Mouse (Mus musculus): ENCODE measurements around the gene Ppp1r27.

Gene Ppp1r27

DNA sequence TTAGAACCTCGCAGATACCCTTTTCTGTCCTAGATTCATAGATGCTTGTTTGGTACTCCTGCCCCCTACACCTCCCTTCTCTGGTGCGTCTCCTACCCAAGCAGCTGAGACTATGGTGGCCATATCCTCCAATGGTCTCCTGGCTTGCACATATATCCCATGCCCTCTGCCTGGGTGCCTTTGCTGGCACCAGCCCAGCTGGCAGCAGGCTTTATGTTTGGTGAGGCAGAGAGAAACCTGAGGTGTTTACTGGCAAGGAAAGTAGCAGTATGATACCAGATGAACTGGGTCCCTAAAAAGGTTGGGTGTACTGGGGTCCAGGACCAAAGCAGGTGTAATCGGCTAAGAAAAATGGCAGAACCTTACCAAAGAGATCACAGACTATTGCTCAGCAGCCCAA, 5.0 kb downstream of the Ppp1r27 start:
- DNase-seq (ENCODE audit: low read depth): no peak

DNA sequence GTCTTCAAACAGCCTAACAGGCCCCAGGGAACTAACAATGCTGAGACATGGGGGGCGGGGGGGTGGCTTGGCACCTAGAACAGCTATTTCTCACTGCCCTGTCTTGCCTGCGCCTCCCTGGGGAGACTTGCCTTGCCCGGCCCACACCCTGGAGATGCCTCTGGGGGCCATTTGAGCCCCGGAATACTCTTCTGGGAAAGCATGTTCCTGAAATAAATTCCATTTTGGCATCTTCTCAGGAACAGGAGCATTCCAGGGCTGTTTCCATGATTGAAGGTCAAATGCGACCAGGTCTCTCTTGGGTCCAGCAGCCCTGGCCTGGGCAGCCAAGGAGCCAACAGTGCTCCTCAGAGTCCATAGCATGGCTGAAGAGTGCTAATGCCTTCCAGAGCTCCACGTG, 8.6 kb downstream of the Ppp1r27 start:
- DNase-seq (ENCODE audit: low read depth): no peak

GRCm38 (mm10) chr11:120541907-120542306, 9.0 kb downstream of the Ppp1r27 start:
- peak; percentile 53 for DNase-seq (ENCODE audit: low read depth)

GRCm38 (mm10) chr11:120539285-120540014, 11.5 kb downstream of the Ppp1r27 start:
- DNase-seq (ENCODE audit: low read depth): no peak

DNA sequence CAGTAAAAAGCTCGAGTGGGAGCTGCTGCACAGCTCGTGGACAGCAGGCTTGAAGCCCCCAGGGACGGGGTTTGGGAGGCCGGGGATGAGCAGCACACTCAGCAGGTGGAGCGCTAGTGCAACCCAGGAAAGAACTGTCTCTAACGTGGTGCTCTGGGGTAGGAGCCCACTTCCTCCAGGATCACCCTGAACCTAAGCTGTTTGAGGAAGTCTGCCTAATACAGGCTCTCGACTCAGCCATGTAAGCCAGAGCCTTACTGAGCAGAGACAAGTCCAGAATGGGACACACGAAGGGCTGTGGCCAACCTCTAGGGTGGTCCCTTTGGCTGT, 12.0 kb downstream of the Ppp1r27 start:
- no peak for DNase-seq (ENCODE audit: low read depth)

DNA sequence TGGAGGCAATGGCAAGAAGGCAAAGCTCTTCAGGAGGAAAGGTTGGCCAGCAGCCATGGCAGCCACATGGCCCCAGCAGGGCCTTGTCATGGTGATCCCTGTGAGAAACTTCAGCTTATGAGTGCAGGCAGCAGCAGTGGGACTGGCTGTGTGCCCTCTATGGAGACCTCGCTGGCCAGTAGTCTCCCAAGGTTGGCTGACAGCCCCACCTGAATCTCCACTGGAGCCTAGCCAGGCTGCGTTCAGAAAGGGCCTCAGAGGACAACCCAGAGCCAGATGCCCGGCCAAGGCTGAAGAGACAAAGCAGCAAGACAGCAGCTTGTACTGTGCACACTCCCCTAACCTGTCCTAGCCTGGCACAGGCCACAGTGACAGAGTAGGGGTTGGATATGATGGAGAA, 12.4 kb downstream of the Ppp1r27 start:
- DNase-seq (ENCODE audit: low read depth): peak; percentile 55

- DNase-seq (ENCODE audit: low read depth): no peak
These were observed 15.1 kb downstream of the Ppp1r27 start for GRCm38 (mm10) chr11:120535804-120536203.

DNA sequence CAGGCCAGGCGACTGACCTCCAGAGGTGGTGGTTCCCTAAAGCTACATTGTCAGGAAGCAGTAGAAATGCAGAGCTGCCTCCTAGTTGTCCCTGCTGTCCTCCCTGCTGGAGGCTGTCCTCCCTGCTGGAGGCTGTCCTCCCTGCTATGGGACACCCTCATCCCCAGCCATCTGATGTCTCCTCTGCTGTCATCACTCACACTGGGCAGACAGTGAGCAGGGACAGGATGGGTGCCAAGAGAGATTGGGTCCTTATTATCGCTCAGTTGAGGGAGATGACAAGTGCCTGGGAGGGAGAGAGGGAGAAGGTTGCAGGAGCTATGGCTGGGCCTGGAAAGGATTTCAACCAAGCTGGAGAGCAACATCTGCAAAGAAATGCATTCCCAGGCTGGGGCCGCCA, 15.8 kb downstream of the Ppp1r27 start:
- no peak for DNase-seq (ENCODE audit: low read depth)

- no peak for DNase-seq (ENCODE audit: low read depth)
These were observed 16.8 kb downstream of the Ppp1r27 start for GRCm38 (mm10) chr11:120534093-120534492.

DNA sequence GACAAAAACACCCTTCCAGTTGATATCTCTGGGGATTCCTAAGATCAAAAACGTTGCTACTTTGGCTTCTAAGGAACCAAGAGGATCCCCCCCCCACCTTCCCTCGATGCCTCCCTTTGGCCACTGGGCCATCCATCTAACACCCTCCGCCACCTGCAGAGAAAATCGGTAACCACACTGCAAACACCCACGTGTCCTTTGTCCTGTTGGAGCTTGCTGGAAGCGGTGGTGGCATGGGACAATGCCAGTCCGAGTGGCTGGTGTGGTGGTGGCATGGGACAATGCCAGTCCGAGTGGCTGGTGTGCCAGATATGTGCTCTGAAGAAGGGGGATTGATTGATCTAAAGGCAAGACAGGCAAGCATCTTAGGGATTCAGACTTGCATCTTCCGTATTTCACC, 19.3 kb downstream of the Ppp1r27 start:
- no peak for DNase-seq (ENCODE audit: low read depth)

GRCm38 (mm10) chr11:120530085-120530964, 20.6 kb downstream of the Ppp1r27 start, which contains the start of gene Gcgr:
TSS of gene Gcgr (plus strand) at chr11:120530699.
- DNase-seq (ENCODE audit: low read depth): no peak

- no peak for DNase-seq (ENCODE audit: low read depth)
These were observed 22.0 kb downstream of the Ppp1r27 start for GRCm38 (mm10) chr11:120528903-120529302.

GRCm38 (mm10) chr11:120527690-120528354, 23.1 kb downstream of the Ppp1r27 start:
- DNase-seq (ENCODE audit: low read depth): no peak

- peak; percentile 36 for DNase-seq (ENCODE audit: low read depth)
These were observed 25.0 kb downstream of the Ppp1r27 start for GRCm38 (mm10) chr11:120525959-120526358.

DNA sequence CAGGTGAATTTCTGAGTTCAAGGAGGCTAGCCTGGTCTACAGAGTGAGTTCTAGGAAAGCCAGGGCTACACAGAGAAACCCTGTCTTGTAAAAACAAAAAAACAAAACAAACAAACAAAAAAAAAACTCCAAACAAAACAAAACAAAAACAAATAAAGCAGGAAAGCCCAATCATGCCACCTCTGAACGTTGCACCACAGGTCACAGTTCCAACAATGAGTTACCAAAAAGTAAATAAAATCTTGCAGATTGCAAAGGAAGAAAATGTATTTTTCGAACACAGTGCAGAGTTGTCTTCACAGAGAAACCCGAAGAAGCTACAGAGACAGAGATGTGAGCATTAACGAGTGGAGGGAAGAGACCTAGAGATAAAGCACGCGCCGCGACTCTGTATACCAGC, 28.4 kb downstream of the Ppp1r27 start:
- no peak for DNase-seq (ENCODE audit: low read depth)

- DNase-seq (ENCODE audit: low read depth): no peak
These were observed 29.9 kb downstream of the Ppp1r27 start for GRCm38 (mm10) chr11:120520967-120521540.

GRCm38 (mm10) chr11:120520498-120520897, 30.4 kb downstream of the Ppp1r27 start:
- no peak for DNase-seq (ENCODE audit: low read depth)

- DNase-seq (ENCODE audit: low read depth): peak; percentile 69
These were observed 31.2 kb downstream of the Ppp1r27 start for GRCm38 (mm10) chr11:120519738-120520137.

DNA sequence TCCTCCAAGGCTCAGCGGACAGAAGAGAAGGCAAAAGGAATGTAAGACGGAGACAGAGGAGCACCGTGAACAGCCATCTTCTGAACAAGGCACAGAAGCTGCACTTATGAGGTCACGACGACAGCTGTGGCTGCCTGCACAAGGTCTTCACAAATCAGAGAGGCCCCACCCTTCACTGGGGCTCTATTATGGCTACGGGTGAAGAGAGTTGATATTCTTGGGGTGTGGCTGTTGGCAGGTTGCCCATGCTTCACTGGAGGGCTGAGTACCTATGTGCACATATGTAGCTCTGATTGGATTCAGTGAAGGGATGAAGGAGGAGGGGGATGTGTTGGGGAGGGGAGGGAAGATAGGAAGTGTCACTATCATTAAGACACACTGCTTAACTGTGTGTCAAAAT, 32.4 kb downstream of the Ppp1r27 start:
- DNase-seq (ENCODE audit: low read depth): peak; percentile 37

GRCm38 (mm10) chr11:120518027-120518426, 32.9 kb downstream of the Ppp1r27 start:
- peak; percentile 78 for DNase-seq (ENCODE audit: low read depth)

DNA sequence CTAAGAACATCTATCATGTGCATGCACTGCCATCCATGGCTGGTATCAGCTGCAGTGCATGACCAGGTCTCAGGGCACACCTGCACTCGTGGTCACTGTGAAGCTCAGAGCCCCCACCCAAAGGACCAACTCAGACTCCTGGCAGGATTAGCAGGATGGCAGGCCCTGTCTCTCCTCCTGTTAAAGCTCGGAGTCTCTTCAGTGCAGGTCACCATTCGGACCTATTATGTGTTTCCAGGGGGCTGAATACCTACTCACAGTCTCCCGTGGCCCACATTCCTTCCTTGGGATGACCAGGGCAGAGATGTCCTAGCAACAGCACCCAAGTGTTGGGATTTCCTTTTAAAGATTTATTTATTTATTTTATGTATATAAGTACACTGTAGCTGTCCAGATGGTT, 33.8 kb downstream of the Ppp1r27 start:
- no peak for DNase-seq (ENCODE audit: low read depth)

GRCm38 (mm10) chr11:120515611-120516010, 35.3 kb downstream of the Ppp1r27 start:
- peak; percentile 87 for DNase-seq (ENCODE audit: low read depth)
